Mouse (Mus musculus): ENCODE measurements around the gene Hdac5. TPM values are rescaled to one million over a fixed set of nuclear protein-coding genes. Genes with fewer than 3 reads are reported as not detected.
"Not testable (repeated sequence)": the region's sequence is repeated elsewhere in the genome, so short reads cannot be mapped to it uniquely, and the experiment has no call there.

Hdac5 gene
- total RNA-seq, 2 experiments from 2014 or later, result 171 to 197 TPM

- DNase-seq (ENCODE audit: low spot score in 2 of 2), result no peak
Measured at GRCm38 (mm10) chr11:102186235-102186634, 43.7 kb downstream of the Hdac5 start.

- no peak for DNase-seq (ENCODE audit: low spot score in 2 of 2)
Measured at GRCm38 (mm10) chr11:102185677-102186076, 44.3 kb downstream of the Hdac5 start.

- DNase-seq (ENCODE audit: low spot score in 2 of 2), result peak; percentile 89 to 92
Measured at GRCm38 (mm10) chr11:102184646-102185495, 45.1 kb downstream of the Hdac5 start, which contains the start of gene Lsm12. TSS of gene Lsm12 (minus strand) at chr11:102185296.

- no peak for DNase-seq (ENCODE audit: low spot score in 2 of 2)
Measured at GRCm38 (mm10) chr11:102184253-102184645, 45.7 kb downstream of the Hdac5 start.

GRCm38 (mm10) chr11:102179836-102180235, 50.1 kb downstream of the Hdac5 start:
- DNase-seq (ENCODE audit: low spot score in 2 of 2), result no peak

GRCm38 (mm10) chr11:102168689-102169088, 61.3 kb downstream of the Hdac5 start:
- no peak for DNase-seq (ENCODE audit: low spot score in 2 of 2)

- DNase-seq (ENCODE audit: low spot score in 2 of 2), result no peak
Measured at GRCm38 (mm10) chr11:102167539-102167938, 62.4 kb downstream of the Hdac5 start.

GRCm38 (mm10) chr11:102165971-102166722, 63.8 kb downstream of the Hdac5 start:
- DNase-seq (ENCODE audit: low spot score in 2 of 2), result peak; percentile 38 to 69

- DNase-seq (ENCODE audit: low spot score in 2 of 2), result no peak
Measured at GRCm38 (mm10) chr11:102159781-102160180, 70.2 kb downstream of the Hdac5 start.

- DNase-seq (ENCODE audit: low spot score in 2 of 2), result not testable (repeated sequence)
Measured at GRCm38 (mm10) chr11:102158024-102158423, 71.9 kb downstream of the Hdac5 start.

- DNase-seq (ENCODE audit: low spot score in 2 of 2), result no peak
Measured at GRCm38 (mm10) chr11:102156786-102157089, 73.2 kb downstream of the Hdac5 start.

- peak; percentile 88 to 95 for DNase-seq (ENCODE audit: low spot score in 2 of 2)
Measured at GRCm38 (mm10) chr11:102156039-102156785, 73.8 kb downstream of the Hdac5 start, which contains the start of gene Tmem101. TSS of gene Tmem101 (minus strand) at chr11:102156404.

- no peak for DNase-seq (ENCODE audit: low spot score in 2 of 2)
Measured at GRCm38 (mm10) chr11:102147213-102147989, 82.6 kb downstream of the Hdac5 start.

- DNase-seq (ENCODE audit: low spot score in 2 of 2), result no peak
Measured at GRCm38 (mm10) chr11:102146531-102146930, 83.4 kb downstream of the Hdac5 start.

GRCm38 (mm10) chr11:102146005-102146404, 84.0 kb downstream of the Hdac5 start:
- DNase-seq (ENCODE audit: low spot score in 2 of 2), result no peak

- no peak for DNase-seq (ENCODE audit: low spot score in 2 of 2)
Measured at GRCm38 (mm10) chr11:102145471-102146001, 84.4 kb downstream of the Hdac5 start, which contains the start of gene Nags. TSS of gene Nags (plus strand) at chr11:102145513.

GRCm38 (mm10) chr11:102144957-102145470, 85.0 kb downstream of the Hdac5 start:
- DNase-seq (ENCODE audit: low spot score in 2 of 2), result no peak
